Mouse (Mus musculus): Measurements from ENCODE around the gene Pdcl2. TPM values are rescaled to one million over a fixed set of nuclear protein-coding genes. Genes with fewer than 3 reads are reported as not detected.

The Pdcl2 gene
- total RNA-seq (2022), result not detected

DNA sequence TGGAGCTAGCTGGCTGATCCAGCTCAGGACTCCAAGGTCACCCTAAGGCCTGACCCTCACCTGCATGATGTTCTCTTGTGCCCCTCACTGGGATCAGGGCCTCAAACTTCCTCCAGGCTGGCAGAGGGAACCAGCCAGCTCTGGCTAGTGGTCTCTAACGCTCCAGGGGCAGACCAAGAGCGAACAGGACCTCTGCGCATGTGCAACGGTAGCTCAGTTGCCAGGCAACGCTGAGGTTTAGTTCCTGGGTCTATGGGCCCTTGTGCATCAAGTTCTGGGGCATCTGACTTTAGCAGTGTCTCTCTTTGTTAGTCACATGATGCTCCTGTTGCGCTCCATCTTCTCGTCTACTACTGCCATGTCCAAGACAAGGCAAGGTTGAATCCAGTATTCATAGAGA lies at the start of gene Pdcl2:
Pdcl2 (minus strand) TSS at position 204 of the 400 bp plus-strand sequence.
- DNase-seq (ENCODE audit: low spot score in 2 of 2), result no peak

DNA sequence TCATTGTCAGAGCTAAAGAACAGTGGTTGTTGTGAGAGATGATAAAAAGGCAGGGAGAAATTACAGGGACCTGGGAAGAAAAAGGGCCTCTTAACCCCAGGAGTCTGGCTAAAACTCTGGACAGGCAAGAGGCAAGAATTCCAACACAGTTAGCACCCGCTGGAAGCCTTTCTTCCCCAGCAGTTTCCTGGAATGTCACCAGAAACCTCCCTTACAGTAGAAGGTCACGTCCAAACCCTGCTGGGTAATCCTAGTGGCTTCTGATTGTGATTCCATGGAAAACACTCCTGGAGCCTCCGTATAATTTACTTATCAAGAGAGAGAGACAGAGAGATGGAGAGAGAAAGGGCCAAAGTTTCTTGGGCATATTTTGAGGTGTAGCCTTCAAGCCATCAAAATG lies 48.3 kb upstream of the Pdcl2 start:
- DNase-seq (ENCODE audit: low spot score in 2 of 2), result no peak

DNA sequence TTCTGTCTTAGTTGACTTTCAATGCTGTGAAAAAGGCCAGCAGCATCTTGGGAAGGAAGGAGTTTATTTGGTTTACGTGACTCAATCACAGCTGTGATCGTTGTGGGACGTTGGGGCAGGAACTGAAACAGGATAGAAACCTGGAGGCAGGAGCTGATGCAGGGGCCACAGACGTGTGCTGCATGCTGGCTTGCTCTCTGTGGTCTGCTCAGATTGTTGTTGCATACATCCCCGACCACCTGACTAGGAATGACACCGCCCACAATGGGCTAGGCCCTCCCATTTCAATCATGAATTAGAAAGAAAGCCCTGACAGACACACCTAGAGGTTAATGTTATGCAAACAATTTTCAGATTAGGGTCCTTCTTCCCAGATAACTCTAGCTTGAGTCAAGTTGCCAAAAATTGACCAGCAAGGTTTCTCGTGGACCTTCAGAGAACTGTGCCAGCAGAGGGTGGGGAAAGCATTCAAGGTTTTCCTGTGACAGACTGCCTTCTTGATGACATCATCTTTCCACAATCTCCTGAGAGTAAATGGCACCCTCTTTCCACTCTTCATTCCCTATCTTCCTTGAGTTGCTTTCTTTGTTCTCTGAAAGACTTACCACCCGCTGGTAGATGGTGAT lies 38.4 kb upstream of the Pdcl2 start:
- no peak for DNase-seq (ENCODE audit: low spot score in 2 of 2)

DNA sequence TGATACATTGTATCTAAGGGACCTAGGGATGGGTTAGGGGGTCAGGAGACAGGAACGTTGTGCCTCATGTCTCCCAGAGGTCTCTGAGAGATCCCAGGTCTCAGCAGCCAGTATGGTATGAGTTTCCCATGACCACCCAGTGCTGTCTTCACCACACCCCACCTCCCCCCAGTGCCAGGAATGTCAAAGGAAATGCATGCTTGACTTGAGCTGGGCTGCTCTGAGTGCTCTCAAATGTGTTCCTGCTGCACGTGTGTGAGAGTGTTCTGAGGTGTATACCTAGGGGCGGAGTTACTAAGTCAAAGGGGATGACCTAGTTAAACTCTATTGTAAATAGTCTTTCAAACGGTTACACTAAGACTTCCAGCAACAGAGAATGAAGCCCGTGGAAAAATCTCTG lies 34.5 kb upstream of the Pdcl2 start:
- no peak for DNase-seq (ENCODE audit: low spot score in 2 of 2)

DNA sequence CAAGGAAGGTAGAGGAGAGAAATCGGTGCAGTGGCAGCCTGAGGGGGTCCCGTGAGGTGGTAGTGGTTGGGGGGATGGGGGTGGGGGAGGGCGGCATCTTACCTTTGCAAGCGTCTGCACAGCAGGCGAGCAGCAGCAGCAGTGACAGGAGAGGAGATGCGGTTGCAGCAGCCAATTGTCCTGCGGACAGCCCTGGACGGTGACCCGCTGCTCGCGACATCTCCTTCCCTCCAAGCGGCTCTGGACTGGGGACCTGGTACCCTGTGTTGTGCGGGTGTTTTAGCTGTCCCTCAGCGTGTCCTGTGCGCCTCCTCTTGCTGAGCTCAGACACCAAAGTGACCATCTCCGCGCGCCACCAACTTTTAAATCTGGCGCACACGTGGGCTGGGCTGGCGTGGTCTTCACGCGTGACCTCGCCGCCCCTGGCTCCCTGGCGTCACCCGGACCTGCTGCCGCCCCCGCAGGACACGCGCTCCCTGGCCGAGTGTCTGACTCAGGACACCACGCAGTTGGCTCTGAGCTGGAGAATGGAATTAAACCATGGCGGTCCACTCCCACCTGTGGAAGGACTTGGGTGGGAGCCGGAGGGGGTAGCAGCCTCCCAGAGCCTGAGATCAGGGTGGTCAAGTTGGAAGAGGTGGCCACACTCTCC lies 32.6 kb upstream of the Pdcl2 start, which contains the start of gene Nmu:
Nmu (minus strand) TSS at position 336 of the 652 bp plus-strand sequence.
- no peak for DNase-seq (ENCODE audit: low spot score in 2 of 2)

DNA sequence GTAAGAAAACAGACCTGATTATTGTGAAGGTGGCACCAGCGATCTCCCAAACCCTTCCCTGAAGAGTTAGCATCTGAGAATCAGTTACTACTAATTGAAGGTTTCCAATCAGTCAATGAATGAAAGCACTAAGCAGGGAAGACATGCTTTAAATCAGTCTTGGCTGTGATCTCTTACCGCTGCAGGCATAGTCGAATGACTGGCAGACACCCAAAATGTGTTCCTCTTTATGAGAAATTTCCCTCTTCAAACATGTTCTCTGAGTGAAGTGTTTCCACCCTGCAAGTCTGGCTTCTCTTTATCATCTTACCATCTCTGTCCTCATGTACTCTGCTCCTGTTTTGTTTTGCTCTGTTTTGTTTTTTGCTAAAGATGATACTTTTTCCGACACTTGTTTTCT lies 29.8 kb upstream of the Pdcl2 start:
- no peak for DNase-seq (ENCODE audit: low spot score in 2 of 2)

DNA sequence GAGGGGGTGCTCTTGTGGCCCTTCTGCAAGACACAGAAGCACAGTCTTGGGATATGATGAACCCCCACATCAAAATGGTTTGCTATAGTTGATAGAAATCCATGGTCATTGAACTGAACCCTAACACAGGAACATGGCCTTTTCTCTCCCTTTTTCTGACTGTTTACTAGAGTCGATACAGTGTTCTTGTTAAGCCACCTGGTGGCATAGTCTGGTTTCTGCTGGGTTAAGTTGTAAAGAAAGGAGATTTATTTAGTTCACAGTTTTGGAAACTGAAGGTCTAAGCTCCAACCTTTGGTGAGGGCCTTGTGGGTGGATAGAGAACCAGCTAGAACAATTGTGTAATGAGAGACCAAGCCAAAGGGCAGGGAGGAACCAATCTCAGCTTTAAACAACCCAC lies 29.1 kb upstream of the Pdcl2 start:
- DNase-seq (ENCODE audit: low spot score in 2 of 2), result no peak

DNA sequence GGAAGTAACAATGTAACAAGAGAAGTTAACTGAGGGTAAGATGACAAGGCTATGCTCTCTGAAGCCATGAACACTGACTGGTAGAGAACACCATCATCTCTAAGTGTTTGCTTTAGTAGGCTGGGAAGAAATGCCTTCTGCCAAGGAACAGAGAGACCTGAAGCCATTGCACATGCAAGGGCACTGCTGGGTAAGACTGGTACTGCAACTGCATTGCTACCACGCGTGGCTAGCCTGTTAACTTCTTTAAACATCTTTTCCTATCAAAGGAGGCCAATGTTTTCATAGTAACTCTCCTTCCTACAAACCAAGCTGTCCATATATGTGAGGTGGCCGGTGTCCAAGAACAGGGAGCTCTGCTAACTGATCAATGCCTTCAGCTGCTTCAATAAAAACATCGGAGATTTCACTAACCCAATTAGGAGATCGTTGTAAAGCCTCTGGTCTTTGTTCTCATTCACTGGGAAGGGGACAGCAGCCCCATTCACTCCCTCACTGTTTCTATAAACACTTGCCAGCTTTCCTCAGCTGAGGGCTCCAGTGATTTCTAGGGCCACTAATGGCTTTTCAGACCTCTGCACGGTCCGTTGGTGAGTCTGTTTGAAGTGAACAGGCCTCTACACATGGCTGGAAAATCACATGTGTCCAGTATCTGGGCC lies 21.1 kb upstream of the Pdcl2 start:
- DNase-seq (ENCODE audit: low spot score in 2 of 2), result no peak

DNA sequence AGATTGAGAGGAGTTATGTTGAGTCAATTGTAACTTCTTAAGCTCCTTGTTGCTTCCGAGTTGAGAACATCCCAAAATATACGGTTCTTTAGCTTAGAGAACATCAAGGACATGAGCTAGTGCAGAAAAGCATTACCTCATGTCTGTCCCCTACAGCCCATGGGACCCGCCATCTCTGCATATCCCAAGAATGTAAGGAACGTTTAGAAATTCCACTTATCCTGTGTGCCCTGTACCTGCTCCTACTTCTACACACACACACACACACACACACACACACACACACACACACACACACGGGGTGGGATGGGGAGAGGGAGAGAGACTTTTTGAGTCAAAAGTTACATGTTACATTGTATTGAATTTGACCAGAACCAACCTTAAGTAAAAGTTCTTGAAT lies 20.6 kb upstream of the Pdcl2 start:
- no peak for DNase-seq (ENCODE audit: low spot score in 2 of 2)

DNA sequence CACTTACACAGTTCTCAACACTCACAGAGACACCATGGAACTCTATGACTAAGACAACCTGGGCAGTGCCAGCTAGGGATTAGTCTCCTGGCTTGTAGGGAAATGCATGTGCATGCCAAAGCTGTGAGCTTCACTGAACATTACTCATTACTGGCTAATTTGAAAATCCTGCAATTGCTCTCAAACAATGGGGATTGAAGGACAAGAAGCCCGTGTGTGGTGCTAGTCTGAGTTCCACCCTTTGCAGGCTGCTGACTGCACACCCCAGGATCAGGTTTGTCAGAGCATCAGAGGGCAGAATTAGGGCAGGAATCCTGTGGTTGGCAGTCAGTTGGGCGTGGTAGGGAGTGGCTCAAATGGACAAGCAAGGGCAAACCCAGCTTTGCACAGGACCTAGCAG lies 15.2 kb upstream of the Pdcl2 start:
- peak in 1 of 2 experiments; percentile 26 for DNase-seq (ENCODE audit: low spot score in 2 of 2)

DNA sequence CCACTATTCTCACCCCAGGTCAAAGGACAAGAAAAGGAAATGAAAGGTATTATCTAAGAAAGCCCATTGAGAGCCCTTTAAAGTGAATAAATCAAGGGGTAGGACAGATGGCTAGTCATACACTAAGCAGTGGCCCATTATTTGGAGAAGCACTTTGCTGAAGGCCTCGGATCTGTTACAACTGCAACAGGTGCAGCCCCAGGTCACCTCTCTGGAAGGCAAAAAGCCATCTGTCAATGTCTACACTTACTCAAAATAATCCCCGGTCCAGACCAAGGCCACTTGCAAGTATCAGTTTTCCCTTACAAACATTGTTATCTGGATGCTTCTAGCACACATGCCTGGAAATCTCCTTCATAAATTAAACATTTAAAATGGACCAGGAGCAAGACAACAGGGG lies 10.0 kb upstream of the Pdcl2 start:
- DNase-seq (ENCODE audit: low spot score in 2 of 2), result no peak

DNA sequence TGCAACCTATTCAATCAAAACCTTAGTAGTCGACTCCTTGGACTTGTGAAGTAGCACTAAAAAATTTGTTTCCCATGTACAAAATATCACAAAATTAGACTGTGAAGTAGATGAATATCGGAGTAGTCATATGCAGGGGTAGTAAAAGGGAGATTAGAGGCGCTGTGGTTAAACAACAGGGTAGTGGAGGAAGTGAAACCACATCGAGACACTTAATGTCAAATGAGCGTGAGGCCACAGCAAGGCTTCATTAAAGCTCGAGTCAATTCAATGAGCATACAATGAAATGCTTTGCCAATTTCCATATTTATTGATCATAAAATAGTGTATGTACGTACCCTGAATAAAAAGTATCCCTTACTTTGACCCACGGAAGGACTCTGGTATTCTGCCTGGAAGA lies 6.1 kb upstream of the Pdcl2 start:
- DNase-seq (ENCODE audit: low spot score in 2 of 2), result no peak

DNA sequence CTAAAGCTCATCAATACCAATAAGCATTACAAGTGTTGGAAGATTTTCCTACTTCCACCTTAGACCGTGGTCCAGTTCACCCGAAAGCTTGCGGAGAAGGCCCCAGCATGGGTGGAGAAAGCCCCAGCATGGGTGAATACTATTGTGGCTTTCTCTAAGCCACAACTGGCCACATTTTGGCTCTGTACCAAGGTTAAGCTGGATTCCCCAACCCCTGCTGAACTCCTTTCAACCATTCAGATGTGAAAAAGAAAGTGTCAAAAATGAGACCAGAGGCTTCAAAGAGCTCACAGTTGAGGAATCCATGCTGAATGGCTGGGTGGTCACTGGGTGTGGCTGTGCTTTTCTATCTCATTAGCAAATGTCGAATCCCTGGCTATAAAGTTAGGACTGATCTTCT lies 2.9 kb upstream of the Pdcl2 start:
- DNase-seq (ENCODE audit: low spot score in 2 of 2), result no peak

DNA sequence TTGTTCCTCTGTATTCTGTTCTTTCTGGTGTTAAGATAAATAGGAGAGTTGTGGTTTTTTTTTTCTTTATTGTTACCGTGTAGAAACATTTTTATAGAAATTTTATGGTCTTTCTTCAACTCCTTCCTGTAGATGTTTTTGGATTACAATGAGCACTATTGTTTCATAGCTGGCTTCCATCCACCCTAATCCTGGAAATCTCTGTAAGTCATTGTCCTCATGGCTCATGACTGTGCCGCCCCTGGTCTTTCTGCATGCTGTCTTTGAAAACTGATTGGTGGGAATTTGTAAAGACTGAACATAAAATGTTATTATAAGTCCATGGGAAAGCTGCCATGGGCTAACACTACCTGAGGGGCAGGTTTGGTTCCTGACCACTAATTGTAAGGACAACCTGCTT lies 3.7 kb downstream of the Pdcl2 start:
- no peak for DNase-seq (ENCODE audit: low spot score in 2 of 2)

DNA sequence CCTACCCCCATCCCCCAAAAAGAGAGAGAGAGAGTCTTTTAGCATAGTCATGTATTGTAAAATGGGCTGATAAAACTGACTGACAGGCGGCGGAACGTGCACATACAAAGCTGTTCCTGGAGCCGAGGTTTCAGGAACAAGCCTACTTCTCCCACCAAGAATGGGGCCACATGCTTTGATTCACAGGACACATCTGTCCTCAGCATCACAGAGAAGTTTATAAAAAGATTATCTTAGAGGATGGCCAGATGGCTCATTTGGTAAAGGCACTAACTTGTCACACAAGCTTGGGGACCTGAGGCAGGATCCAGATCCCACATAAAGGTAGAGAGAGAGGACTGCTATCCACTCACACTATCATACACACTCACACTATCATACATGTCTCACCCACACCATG lies 5.8 kb downstream of the Pdcl2 start:
- DNase-seq (ENCODE audit: low spot score in 2 of 2), result peak in 1 of 2 experiments; percentile 9

DNA sequence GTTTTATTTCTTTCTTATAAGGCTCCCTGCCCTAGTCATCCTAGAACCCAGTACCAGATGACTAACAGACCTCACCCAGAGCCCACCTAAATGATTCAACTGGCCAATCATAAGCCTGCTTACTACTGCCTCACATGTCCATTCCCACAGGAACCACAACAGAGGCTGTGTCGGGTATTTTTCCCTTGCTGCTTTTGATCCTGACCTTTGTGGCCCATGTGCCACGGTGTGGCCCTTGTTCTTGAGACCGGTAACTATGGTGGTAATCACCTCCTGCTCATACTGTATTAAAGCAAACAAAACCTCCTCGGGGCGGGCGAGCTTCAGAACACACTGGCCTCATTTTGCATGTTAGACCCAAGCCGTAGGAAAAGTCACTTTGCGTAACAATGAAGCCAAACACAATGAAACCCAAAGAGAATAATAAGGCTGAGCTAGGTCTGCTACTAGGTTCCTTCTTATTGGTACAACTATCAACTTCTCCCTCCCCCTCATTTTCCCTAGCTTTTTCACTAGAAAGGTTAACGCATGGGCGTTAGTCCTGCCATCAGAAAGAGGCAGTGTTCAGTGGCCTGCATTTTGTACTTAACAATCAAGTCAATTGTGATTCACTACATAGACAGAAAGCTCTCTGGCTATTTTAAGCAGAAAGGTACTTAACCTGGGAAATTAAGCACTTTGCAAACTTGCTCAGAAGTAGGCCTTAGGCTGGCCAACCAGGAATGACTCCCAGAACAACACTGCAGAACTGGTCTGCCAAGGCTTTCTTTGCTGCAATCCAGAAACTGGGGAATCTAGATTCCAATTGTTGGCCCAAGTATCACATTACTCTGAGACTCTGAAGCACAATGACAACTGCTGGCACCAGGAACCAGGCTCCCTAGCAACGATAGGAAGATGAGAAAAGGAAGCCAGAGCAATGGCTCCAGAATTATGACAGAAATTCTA lies 9.4 kb downstream of the Pdcl2 start:
- DNase-seq (ENCODE audit: low spot score in 2 of 2), result no peak

DNA sequence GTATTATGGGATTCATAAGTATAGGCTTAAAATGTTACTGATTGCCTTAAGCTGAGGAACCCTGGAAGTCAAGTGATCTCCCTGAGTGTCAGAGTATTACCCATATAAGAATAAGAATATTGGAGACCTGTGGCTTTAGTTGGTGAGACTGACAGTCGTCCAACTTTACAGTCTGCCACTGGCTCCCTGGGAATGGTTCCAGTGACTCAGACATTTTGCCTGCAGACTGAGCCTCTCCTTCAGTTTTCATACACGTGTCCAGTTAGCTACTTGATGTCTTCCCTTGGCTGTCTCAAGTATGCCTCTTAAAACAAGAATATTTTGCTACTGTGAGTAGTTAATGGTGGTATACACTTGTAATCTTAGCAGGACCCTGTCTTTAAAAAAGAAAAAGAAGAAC lies 22.8 kb downstream of the Pdcl2 start:
- no peak for DNase-seq (ENCODE audit: low spot score in 2 of 2)

DNA sequence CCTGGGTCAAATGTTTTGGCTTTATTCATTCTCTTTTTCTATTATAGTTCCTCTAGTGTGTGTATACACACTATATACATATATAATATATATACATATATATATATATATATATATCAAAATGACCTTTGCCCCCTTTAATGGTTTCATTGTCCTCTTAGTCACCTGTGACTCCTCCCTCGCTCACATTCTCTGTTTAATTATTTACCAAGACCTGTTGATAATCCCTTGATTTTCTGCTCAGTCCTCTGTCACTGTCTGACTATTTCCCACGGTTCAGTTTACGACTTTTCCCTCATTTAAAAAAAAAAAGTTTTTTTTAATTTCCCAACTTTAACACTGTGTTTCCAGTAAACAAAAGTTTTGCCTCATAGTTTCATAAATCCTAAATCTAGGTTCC lies 24.7 kb downstream of the Pdcl2 start:
- no peak for DNase-seq (ENCODE audit: low spot score in 2 of 2)

DNA sequence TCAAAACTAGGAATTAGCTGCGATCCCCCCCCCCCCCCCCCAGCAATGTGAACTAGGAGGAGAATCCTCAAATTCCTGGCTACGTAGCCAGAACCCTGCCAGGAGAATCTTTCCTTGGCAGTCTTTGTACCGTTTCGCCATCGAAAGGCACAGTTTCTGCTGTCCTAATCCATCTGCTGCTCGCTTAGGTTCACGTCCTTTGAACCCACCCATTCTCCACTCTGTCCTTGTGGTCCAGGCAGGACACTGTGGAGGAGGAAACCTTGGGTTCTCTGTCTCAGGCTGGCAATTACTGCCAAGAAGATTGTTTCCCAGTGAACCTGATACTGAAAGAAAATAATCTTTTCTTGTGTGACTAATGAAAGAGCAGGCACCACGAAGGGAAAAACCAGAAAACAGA lies 25.3 kb downstream of the Pdcl2 start:
- DNase-seq (ENCODE audit: low spot score in 2 of 2), result no peak

DNA sequence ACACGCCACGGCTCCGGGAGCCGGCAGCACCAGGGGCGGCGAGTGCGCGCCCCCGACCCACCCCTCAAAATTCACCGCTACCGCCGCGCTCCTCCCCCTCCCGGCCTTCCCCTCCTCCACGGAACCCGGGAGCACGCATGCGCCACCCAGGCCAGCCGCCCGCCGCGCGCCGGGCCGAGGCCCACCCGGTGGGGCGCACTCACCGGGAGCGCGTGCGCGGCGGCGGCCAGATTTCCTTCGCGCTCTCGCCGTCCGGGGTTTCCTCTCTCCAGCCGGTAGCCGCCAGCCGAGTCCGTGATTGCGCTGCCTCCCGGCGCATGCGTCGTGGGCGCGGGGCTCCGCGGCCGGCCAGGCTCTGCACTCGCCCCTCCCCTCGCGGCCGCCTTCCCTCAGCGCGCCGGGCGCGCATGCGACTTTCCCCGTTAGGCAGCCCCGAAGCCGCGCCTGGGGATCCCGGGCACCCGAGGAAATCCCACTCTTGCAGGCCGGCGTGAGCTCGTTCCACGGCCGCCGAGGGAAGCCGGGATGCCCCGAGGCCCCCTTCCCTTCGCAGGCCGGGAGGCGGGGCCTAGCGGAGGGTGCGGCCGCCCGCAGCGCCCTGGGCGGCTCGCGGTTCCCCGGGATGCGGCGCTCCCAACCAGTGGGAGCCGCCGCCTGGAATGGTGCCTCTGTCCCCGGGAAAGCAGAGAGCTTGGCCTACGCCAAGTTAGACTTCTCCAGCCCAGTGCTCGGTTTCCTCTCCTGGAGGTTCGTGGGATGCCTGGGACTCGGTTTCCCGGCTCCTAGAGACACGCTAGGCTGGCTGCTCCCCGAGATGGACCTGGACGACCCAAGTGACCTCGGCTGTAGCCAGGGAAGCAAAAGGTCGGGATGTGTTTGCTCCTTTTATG lies 26.3 kb downstream of the Pdcl2 start, which contains the start of gene Clock:
Clock (minus strand) TSS at position 341 of the 890 bp plus-strand sequence.
- peak; percentile 83 to 87 for DNase-seq (ENCODE audit: low spot score in 2 of 2)
